Mouse (Mus musculus): ENCODE data around the gene Arl3. TPM values are rescaled to one million over a fixed set of nuclear protein-coding genes. Genes with fewer than 3 reads are reported as not detected.
A peak's percentile ranks its signal among the peaks of the same experiment; 100 is the strongest.

Arl3 gene
- polyA plus RNA-seq, 1 experiment from 2014 or later: 115 TPM

GRCm38 (mm10) chr19:46503351-46504084, 69.5 kb downstream of the Arl3 start:
- no peaks in the 10 kb centered on the region for H3K9me3 ChIP-seq
- peaks cover 15% of the 10 kb centered on the region for H3K36me3 ChIP-seq
- peak overlapping the region; percentile 100 for H3K27ac ChIP-seq
- H3K4me3 ChIP-seq: peak overlapping the region; percentile 92
- no peaks in the 10 kb centered on the region for H3K27me3 ChIP-seq
- peak overlapping the region; percentile 98 for H3K9ac ChIP-seq
- ATAC-seq (ENCODE audit: borderline replicate concordance, extremely low read depth, low FRiP score, low TSS enrichment): peak; percentile 30
- under 1% methylated on average over 21 of the region's 21 CpGs for WGBS
- H3K4me2 ChIP-seq: peak overlapping the region; percentile 79
- H3K4me1 ChIP-seq: peaks cover 48% of the 10 kb centered on the region

GRCm38 (mm10) chr19:46502471-46503166, 70.4 kb downstream of the Arl3 start:
- Histone ChIP-seq H3K27ac (peak overlapping the region; percentile 100), H3K4me2 (peak overlapping the region; percentile 79), H3K9me3 (no peaks in the 10 kb centered on the region), H3K4me3 (peak overlapping the region; percentile 92), H3K9ac (peak overlapping the region; percentile 98), H3K27me3 (no peaks in the 10 kb centered on the region), H3K4me1 (peaks cover 39% of the 10 kb centered on the region), H3K36me3 (peaks cover 14% of the 10 kb centered on the region)
- under 1% methylated on average over 53 of the region's 53 CpGs for WGBS
- 0 out of 2 replicates have a peak, but pooled peaks have one; percentile 7 for ATAC-seq (ENCODE audit: borderline replicate concordance, extremely low read depth, low FRiP score, low TSS enrichment)

- Histone ChIP-seq H3K36me3 (peaks cover 8% of the 10 kb centered on the region), H3K9ac (peak overlapping the region; percentile 98), H3K4me1 (peaks cover 34% of the 10 kb centered on the region), H3K27me3 (no peaks in the 10 kb centered on the region), H3K27ac (peak overlapping the region; percentile 100), H3K4me3 (peak overlapping the region; percentile 92), H3K9me3 (no peaks in the 10 kb centered on the region), H3K4me2 (peak overlapping the region; percentile 79)
- ATAC-seq (ENCODE audit: borderline replicate concordance, extremely low read depth, low FRiP score, low TSS enrichment): no peak
- whole genome bisulfite sequencing: under 1% methylated on average over 45 of the region's 46 CpGs
These were observed 70.9 kb downstream of the Arl3 start for GRCm38 (mm10) chr19:46502069-46502455.

- H3K4me3 ChIP-seq: peak within 1 kb of the TSS; percentile 92
- WGBS: under 1% methylated on average over 58 of the region's 64 CpGs
- peaks cover 4% of the 10 kb centered on the region for H3K36me3 ChIP-seq
- H3K27ac ChIP-seq: peak within 1 kb of the TSS; percentile 100
- H3K9me3 ChIP-seq: no peaks in the 10 kb centered on the region
- H3K27me3 ChIP-seq: no peaks in the 10 kb centered on the region
- H3K4me2 ChIP-seq: peak within 1 kb of the TSS; percentile 79
- peaks cover 28% of the 10 kb centered on the region for H3K4me1 ChIP-seq
- peak within 1 kb of the TSS; percentile 98 for H3K9ac ChIP-seq
- ATAC-seq (ENCODE audit: borderline replicate concordance, extremely low read depth, low FRiP score, low TSS enrichment): peak; percentile 52
These were observed 71.5 kb downstream of the Arl3 start, which contains the start of gene Trim8 for GRCm38 (mm10) chr19:46501401-46502068. Trim8 (plus strand) TSS chr19:46501702.

GRCm38 (mm10) chr19:46500581-46501341, 72.2 kb downstream of the Arl3 start:
- Histone ChIP-seq H3K9ac (peak overlapping the region; percentile 88), H3K9me3 (no peaks in the 10 kb centered on the region), H3K4me3 (peak overlapping the region; percentile 92), H3K4me1 (peaks cover 21% of the 10 kb centered on the region), H3K4me2 (peak overlapping the region; percentile 79), H3K27me3 (no peaks in the 10 kb centered on the region), H3K36me3 (no peaks in the 10 kb centered on the region; the same call in 1 of the 2 replicates), H3K27ac (peak overlapping the region; percentile 100)
- peak; percentile 16 for ATAC-seq (ENCODE audit: borderline replicate concordance, extremely low read depth, low FRiP score, low TSS enrichment)
- WGBS: under 1% methylated on average over 48 of the region's 50 CpGs

- no peaks in the 10 kb centered on the region for H3K36me3 ChIP-seq
- H3K9me3 ChIP-seq: no peaks in the 10 kb centered on the region
- ATAC-seq (ENCODE audit: borderline replicate concordance, extremely low read depth, low FRiP score, low TSS enrichment): peak; percentile 82
- peak overlapping the region; percentile 92 for H3K4me3 ChIP-seq
- H3K4me2 ChIP-seq: peak overlapping the region; percentile 79
- peak overlapping the region; percentile 88 for H3K9ac ChIP-seq
- H3K27ac ChIP-seq: peak overlapping the region; percentile 100
- WGBS: under 1% methylated on average over 51 of the region's 52 CpGs
- H3K4me1 ChIP-seq: peaks cover 13% of the 10 kb centered on the region
- H3K27me3 ChIP-seq: no peaks in the 10 kb centered on the region
These were observed 73.0 kb downstream of the Arl3 start for GRCm38 (mm10) chr19:46499836-46500580.

GRCm38 (mm10) chr19:46499539-46499835, 73.5 kb downstream of the Arl3 start:
- peaks cover 8% of the 10 kb centered on the region for H3K4me1 ChIP-seq
- H3K27me3 ChIP-seq: no peaks in the 10 kb centered on the region
- peak overlapping the region; percentile 79 for H3K4me2 ChIP-seq
- H3K9me3 ChIP-seq: no peaks in the 10 kb centered on the region
- no peak for ATAC-seq (ENCODE audit: borderline replicate concordance, extremely low read depth, low FRiP score, low TSS enrichment)
- WGBS: 1% methylated on average over 3 of the region's 3 CpGs
- H3K9ac ChIP-seq: peak overlapping the region; percentile 31; the same call in 1 of the 2 replicates
- no peaks in the 10 kb centered on the region for H3K36me3 ChIP-seq
- peak overlapping the region; percentile 92 for H3K4me3 ChIP-seq
- H3K27ac ChIP-seq: peak overlapping the region; percentile 87

GRCm38 (mm10) chr19:46497230-46497629, 75.8 kb downstream of the Arl3 start:
- Histone ChIP-seq H3K36me3 (no peaks in the 10 kb centered on the region), H3K9ac (no peak overlapping the region), H3K4me2 (no peak overlapping the region), H3K4me1 (0 out of 2 replicates have a peak, but pooled peaks cover 6% of the 10 kb centered on the region), H3K27me3 (no peaks in the 10 kb centered on the region), H3K4me3 (no peak overlapping the region), H3K9me3 (no peaks in the 10 kb centered on the region), H3K27ac (no peak overlapping the region)
- WGBS: 76% methylated on average over 2 of the region's 2 CpGs
- ATAC-seq (ENCODE audit: borderline replicate concordance, extremely low read depth, low FRiP score, low TSS enrichment): no peak

GRCm38 (mm10) chr19:46495136-46495535, 77.9 kb downstream of the Arl3 start:
- 74% methylated on average over 8 of the region's 8 CpGs for WGBS
- Histone ChIP-seq H3K27ac (no peak overlapping the region), H3K27me3 (no peaks in the 10 kb centered on the region), H3K9me3 (no peaks in the 10 kb centered on the region), H3K4me1 (peaks cover 14% of the 10 kb centered on the region), H3K9ac (no peak overlapping the region), H3K4me2 (no peak overlapping the region), H3K36me3 (no peaks in the 10 kb centered on the region), H3K4me3 (no peak overlapping the region)
- ATAC-seq (ENCODE audit: borderline replicate concordance, extremely low read depth, low FRiP score, low TSS enrichment): no peak

GRCm38 (mm10) chr19:46490634-46491033, 82.4 kb downstream of the Arl3 start:
- Histone ChIP-seq H3K9ac (no peak overlapping the region), H3K4me2 (no peak overlapping the region), H3K4me1 (peaks cover 39% of the 10 kb centered on the region), H3K4me3 (no peak overlapping the region), H3K9me3 (no peaks in the 10 kb centered on the region), H3K27me3 (no peaks in the 10 kb centered on the region), H3K36me3 (peaks cover 14% of the 10 kb centered on the region; the same call in 1 of the 2 replicates), H3K27ac (peak overlapping the region; percentile 13)
- 0% methylated on average over 2 of the region's 2 CpGs for WGBS
- ATAC-seq (ENCODE audit: borderline replicate concordance, extremely low read depth, low FRiP score, low TSS enrichment): peak; percentile 58; the same call in 1 of the 2 replicates

Data from lung, embryonic 15.5 days (tissue).